Mouse (Mus musculus) midbrain, embryonic 16.5 days (tissue): Measurements from ENCODE around the gene Src. TPM values are rescaled to one million over a fixed set of nuclear protein-coding genes. Genes with fewer than 3 reads are reported as not detected.

Source experiments
- ATAC-seq: fragments of 200-750 bp; cut with Nextera tagmentation; 2 replicates; pipeline ENCODE4 v1.8.0; 2017; ENCODE audit warnings: moderate TSS enrichment
- H3K27ac ChIP-seq: fragments of 300-500 bp; sonication (generic); 2 replicates; pipeline ENCODE4 v1.5.1; 2014; ENCODE audit warnings: mild to moderate bottlenecking, low read length, mixed read lengths
- H3K27me3 ChIP-seq: fragments of 300-500 bp; sonication (generic); 2 replicates; pipeline ENCODE4 v1.6.1; 2014; ENCODE audit warnings: low read depth, low read length, mixed read lengths; ENCODE audit not compliant: control insufficient read depth, insufficient read depth
- H3K36me3 ChIP-seq: fragments of 300-500 bp; sonication (generic); 2 replicates; pipeline ENCODE4 v1.6.1; 2014; ENCODE audit warnings: mild to moderate bottlenecking, low read length, moderate library complexity, mixed read lengths; ENCODE audit not compliant: control insufficient read depth, insufficient read depth
- H3K4me1 ChIP-seq: fragments of 300-500 bp; sonication (generic); 2 replicates; pipeline ENCODE4 v1.6.1; 2014; ENCODE audit warnings: mild to moderate bottlenecking, low read length, mixed read lengths; ENCODE audit not compliant: control insufficient read depth, insufficient read depth
- H3K4me2 ChIP-seq: fragments of 300-500 bp; sonication (generic); 2 replicates; pipeline ENCODE4 v1.6.1; 2014; ENCODE audit warnings: mild to moderate bottlenecking, low read length, mixed read lengths
- H3K4me3 ChIP-seq: fragments of 300-500 bp; sonication (generic); 2 replicates; pipeline ENCODE4 v1.5.1; 2014; ENCODE audit warnings: low read depth, mild to moderate bottlenecking, low read length, moderate library complexity, mixed read lengths
- H3K9ac ChIP-seq: fragments of 300-500 bp; sonication (generic); 2 replicates; pipeline ENCODE4 v1.6.1; 2014; ENCODE audit warnings: low read depth, low read length, mixed read lengths
- H3K9me3 ChIP-seq: fragments of 300-500 bp; sonication (generic); replicated peaks from 2 replicates; pipeline ENCODE4 v1.6.1; 2014; ENCODE audit warnings: mild to moderate bottlenecking, low read length, mixed read lengths; ENCODE audit not compliant: control insufficient read depth, poor library complexity, severe bottlenecking
- WGBS: fragments of 180-500 bp; shearing (Covaris S2); extraction: QIAGEN DNeasy Blood & Tissue Kit; methylation state at CpG from one replicate; pipeline ENCODE4 v1.1.7; 2014; 5-methylcytosine and 5-hydroxymethylcytosine counted together
- polyA plus RNA-seq: library from polyadenylated mRNA; unstranded; fragments of >200 nt; fragmentation: Nextera tagmentation; extraction: Ambion mirVana; gene quantifications from 2 replicates; pipeline ENCODE4 v1.2.1, GENCODE M21; 2015

Gene Src
- polyA plus RNA-seq, 1 experiment from 2014 or later, result 32.5 TPM

- H3K36me3 ChIP-seq, result peaks cover 12% of the 10 kb centered on the region
- 18% methylated on average over 20 of the region's 20 CpGs for WGBS
- H3K4me3 ChIP-seq, result no peak overlapping the region
- H3K27ac ChIP-seq, result peak overlapping the region; percentile 99
- no peaks in the 10 kb centered on the region for H3K9me3 ChIP-seq
- H3K4me1 ChIP-seq, result peaks cover 58% of the 10 kb centered on the region
- ATAC-seq, result peak; percentile 8; the same call in 1 of the 2 replicates
- H3K9ac ChIP-seq, result peak overlapping the region; percentile 57
- no peaks in the 10 kb centered on the region for H3K27me3 ChIP-seq
- no peak overlapping the region for H3K4me2 ChIP-seq
Measured at GRCm38 (mm10) chr2:157462776-157463710, 44.8 kb downstream of the Src start.

GRCm38 (mm10) chr2:157463887-157464745, 45.9 kb downstream of the Src start:
- Histone ChIP-seq H3K27me3 (no peaks in the 10 kb centered on the region), H3K36me3 (peaks cover 20% of the 10 kb centered on the region), H3K9me3 (no peaks in the 10 kb centered on the region), H3K27ac (peak overlapping the region; percentile 99), H3K4me3 (no peak overlapping the region), H3K9ac (peak overlapping the region; percentile 69), H3K4me2 (peak overlapping the region; percentile 43), H3K4me1 (peaks cover 49% of the 10 kb centered on the region)
- ATAC-seq, result peak; percentile 17
- WGBS, result 10% methylated on average over 16 of the region's 16 CpGs

GRCm38 (mm10) chr2:157464746-157465126, 46.5 kb downstream of the Src start:
- no peaks in the 10 kb centered on the region for H3K9me3 ChIP-seq
- WGBS, result 6% methylated on average over 12 of the region's 12 CpGs

GRCm38 (mm10) chr2:157466836-157467235, 48.6 kb downstream of the Src start:
- no peak for ATAC-seq
- no peak overlapping the region for H3K9ac ChIP-seq

More at GRCm38 (mm10) chr2:157464746-157465126, 46.5 kb downstream of the Src start:
- peak overlapping the region; percentile 69 for H3K9ac ChIP-seq
- H3K27ac ChIP-seq, result peak overlapping the region; percentile 99
- H3K4me2 ChIP-seq, result peak overlapping the region; percentile 43
- peaks cover 45% of the 10 kb centered on the region for H3K4me1 ChIP-seq
- no peaks in the 10 kb centered on the region for H3K27me3 ChIP-seq
- peaks cover 22% of the 10 kb centered on the region for H3K36me3 ChIP-seq
- peak; percentile 94 for ATAC-seq
- H3K4me3 ChIP-seq, result no peak overlapping the region

GRCm38 (mm10) chr2:157468130-157468796, 50.0 kb downstream of the Src start:
- no peak overlapping the region; the same call in 1 of the 2 replicates for H3K27ac ChIP-seq
- no peaks in the 10 kb centered on the region for H3K9me3 ChIP-seq
- 71% methylated on average over 8 of the region's 8 CpGs for WGBS
- no peak overlapping the region for H3K4me2 ChIP-seq
- H3K36me3 ChIP-seq, result peaks cover 22% of the 10 kb centered on the region
- H3K4me3 ChIP-seq, result no peak overlapping the region
- no peak for ATAC-seq
- H3K27me3 ChIP-seq, result no peaks in the 10 kb centered on the region
- H3K4me1 ChIP-seq, result peaks cover 34% of the 10 kb centered on the region
- H3K9ac ChIP-seq, result 0 out of 2 replicates have a peak overlapping the region, but pooled peaks have one; percentile 7

More at GRCm38 (mm10) chr2:157466836-157467235, 48.6 kb downstream of the Src start:
- Histone ChIP-seq H3K9me3 (no peaks in the 10 kb centered on the region), H3K27ac (peak overlapping the region; percentile 55), H3K36me3 (peaks cover 24% of the 10 kb centered on the region), H3K27me3 (no peaks in the 10 kb centered on the region), H3K4me2 (no peak overlapping the region), H3K4me1 (peaks cover 41% of the 10 kb centered on the region), H3K4me3 (no peak overlapping the region)
- WGBS, result 24% methylated on average over 7 of the region's 7 CpGs

GRCm38 (mm10) chr2:157471292-157471691, 53.0 kb downstream of the Src start:
- Histone ChIP-seq H3K4me1 (peaks cover 33% of the 10 kb centered on the region), H3K27ac (no peak overlapping the region), H3K4me3 (no peak overlapping the region), H3K36me3 (peaks cover 16% of the 10 kb centered on the region), H3K4me2 (no peak overlapping the region), H3K9me3 (no peaks in the 10 kb centered on the region), H3K9ac (no peak overlapping the region), H3K27me3 (no peaks in the 10 kb centered on the region)
- 71% methylated on average over 7 of the region's 7 CpGs for WGBS
- no peak for ATAC-seq

- Histone ChIP-seq H3K27ac (peak overlapping the region; percentile 56; the same call in 1 of the 2 replicates), H3K4me1 (peaks cover 37% of the 10 kb centered on the region), H3K36me3 (peaks cover 16% of the 10 kb centered on the region), H3K9me3 (no peaks in the 10 kb centered on the region), H3K4me2 (no peak overlapping the region), H3K27me3 (no peaks in the 10 kb centered on the region), H3K4me3 (no peak overlapping the region), H3K9ac (no peak overlapping the region)
- 68% methylated on average over 6 of the region's 6 CpGs for WGBS
- no peak for ATAC-seq
Measured at GRCm38 (mm10) chr2:157471737-157472136, 53.5 kb downstream of the Src start.

GRCm38 (mm10) chr2:157472469-157472868, 54.2 kb downstream of the Src start:
- Histone ChIP-seq H3K4me2 (no peak overlapping the region), H3K27me3 (no peaks in the 10 kb centered on the region), H3K4me1 (peaks cover 37% of the 10 kb centered on the region), H3K9me3 (no peaks in the 10 kb centered on the region), H3K9ac (0 out of 2 replicates have a peak overlapping the region, but pooled peaks have one; percentile 12), H3K36me3 (peaks cover 16% of the 10 kb centered on the region), H3K27ac (peak overlapping the region; percentile 56), H3K4me3 (no peak overlapping the region)
- WGBS, result 68% methylated on average over 4 of the region's 4 CpGs
- ATAC-seq, result no peak
